Mouse (Mus musculus): ENCODE measurements around the gene Ccdc86.

Ccdc86 gene

GRCm38 (mm10) chr19:10949112-10949511 is at the start of gene Ccdc86:
Ccdc86 (minus strand) TSS chr19:10949266.
- DNase-seq = peak; percentile 97

DNA sequence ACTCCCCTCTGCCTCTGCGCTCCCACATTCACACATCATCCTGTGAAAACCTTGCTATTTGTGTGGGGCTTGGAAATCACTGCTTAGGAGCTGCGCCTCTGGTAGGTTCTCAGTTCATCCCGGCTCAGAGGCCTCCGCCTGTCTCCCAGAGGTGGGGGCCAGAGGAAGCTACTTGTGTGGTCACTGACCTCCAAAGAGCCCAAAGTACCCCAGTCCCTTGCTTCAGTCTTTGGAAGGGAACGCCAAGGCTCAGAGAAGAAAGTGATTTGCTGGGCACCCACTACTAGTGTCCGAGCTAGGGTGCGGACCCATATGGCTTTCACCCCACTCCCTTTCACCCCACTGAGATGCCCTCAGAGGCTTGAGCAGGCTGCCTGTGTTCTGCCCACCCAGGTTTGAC is 44.1 kb upstream of the Ccdc86 start, which contains the start of gene Ms4a15:
Gene Ms4a15 (minus strand): TSS at position 101 of the 400 bp plus-strand sequence.
- no peak for DNase-seq

- DNase-seq = no peak
These were observed 42.8 kb upstream of the Ccdc86 start for GRCm38 (mm10) chr19:10991911-10992310.

GRCm38 (mm10) chr19:10990751-10991150 is 41.7 kb upstream of the Ccdc86 start:
- DNase-seq = no peak

GRCm38 (mm10) chr19:10988563-10988962 is 39.5 kb upstream of the Ccdc86 start:
- no peak for DNase-seq

DNA sequence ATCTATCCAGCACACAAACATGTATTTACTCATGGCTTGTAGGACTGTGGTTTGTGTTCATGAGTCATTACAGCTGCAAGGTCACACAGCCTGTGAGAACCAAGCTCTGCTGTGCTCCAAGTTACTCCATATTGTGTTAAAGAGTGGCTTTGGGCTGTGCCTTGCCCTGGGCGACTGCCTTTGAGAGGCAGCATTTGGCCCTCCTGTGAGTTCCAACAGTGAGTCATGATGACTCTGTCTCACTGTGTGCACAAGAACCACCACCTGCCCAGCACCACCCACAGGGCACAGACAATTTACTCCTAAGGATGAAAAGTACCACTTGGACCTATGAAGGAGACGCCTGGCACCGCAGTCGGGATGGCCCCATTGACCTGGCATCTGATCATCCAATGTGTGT is 36.8 kb upstream of the Ccdc86 start:
- no peak for DNase-seq

- no peak for DNase-seq
These were observed 35.5 kb upstream of the Ccdc86 start for GRCm38 (mm10) chr19:10984551-10984950.

- DNase-seq = peak; percentile 59
These were observed 34.1 kb upstream of the Ccdc86 start for GRCm38 (mm10) chr19:10983146-10983545.

- no peak for DNase-seq
These were observed 31.1 kb upstream of the Ccdc86 start for GRCm38 (mm10) chr19:10980210-10980609.

DNA sequence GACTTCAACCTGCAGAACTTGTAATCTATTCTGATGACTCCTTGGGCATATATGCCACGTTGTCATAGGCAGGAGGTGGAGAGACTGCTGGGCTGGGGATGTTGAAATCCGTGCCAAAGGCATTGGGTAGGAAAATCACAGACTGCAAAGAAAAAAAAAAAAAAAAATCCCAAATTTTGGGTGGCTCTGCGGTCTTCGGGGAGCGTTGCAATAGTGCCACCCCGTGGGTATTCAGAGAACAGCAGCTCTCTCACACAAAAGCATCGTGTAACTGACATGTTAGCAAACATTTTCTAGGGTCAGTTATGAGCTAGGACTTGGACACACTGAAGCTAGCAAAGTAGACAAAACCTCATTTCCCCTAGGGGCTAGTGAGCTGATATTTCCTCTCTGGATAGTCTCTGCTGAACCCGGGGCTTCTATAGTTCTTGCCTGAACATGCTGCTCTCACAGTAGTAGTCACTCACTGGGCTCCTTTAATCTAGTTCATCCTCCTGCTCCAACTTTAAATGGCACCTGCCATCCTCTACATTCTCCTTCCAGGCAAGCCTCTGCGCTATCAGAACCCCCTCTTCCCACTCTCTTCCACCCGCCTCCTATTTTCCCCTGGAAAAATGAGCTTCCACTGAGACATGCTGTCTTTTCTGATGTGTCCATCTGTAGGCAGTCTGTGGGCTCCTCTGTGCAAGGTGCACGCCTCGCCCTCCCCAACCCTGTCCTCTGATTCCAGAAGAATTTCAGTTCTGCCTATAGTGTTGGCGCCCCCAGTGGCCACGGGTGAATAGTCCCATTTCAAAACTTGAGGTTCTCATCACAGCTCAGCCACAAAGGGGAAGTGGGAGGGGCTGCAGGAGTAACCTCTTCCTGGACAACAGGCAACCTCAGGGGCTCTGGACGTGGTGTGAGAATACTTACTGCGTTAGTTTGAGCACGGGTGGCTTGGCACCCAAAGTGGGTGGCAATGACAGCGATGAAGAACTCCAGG is 30.4 kb upstream of the Ccdc86 start:
- peak; percentile 82 for DNase-seq

- peak; percentile 35 for DNase-seq
These were observed 27.3 kb upstream of the Ccdc86 start for GRCm38 (mm10) chr19:10976318-10976717.

GRCm38 (mm10) chr19:10975187-10975586 is 26.1 kb upstream of the Ccdc86 start:
- DNase-seq = no peak

GRCm38 (mm10) chr19:10974238-10974865 is 25.3 kb upstream of the Ccdc86 start, which contains the start of gene Ms4a10:
Ms4a10 (minus strand) TSS chr19:10974670.
- no peak for DNase-seq

GRCm38 (mm10) chr19:10973187-10973586 is 24.1 kb upstream of the Ccdc86 start:
- no peak for DNase-seq

GRCm38 (mm10) chr19:10972660-10973059 is 23.6 kb upstream of the Ccdc86 start:
- no peak for DNase-seq

DNA sequence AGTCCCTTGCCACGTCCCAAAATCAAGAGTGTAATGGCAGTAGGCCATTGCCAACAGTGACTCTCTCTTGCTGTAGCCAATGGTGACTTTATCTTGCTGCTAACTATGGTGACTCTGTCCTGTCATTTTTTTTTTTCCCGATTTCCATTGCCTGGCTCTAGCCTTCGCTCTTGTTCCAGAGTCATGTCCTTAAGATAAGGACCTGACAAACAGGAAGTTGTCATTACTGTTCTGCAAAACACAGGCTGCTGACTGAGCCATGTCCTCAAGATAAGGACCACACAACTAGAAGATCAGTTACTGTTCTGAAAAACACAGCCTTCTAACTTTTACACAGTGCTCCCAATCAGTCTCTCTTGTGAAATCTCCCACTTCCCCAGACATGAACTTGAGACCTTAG is 21.4 kb upstream of the Ccdc86 start:
- no peak for DNase-seq

DNA sequence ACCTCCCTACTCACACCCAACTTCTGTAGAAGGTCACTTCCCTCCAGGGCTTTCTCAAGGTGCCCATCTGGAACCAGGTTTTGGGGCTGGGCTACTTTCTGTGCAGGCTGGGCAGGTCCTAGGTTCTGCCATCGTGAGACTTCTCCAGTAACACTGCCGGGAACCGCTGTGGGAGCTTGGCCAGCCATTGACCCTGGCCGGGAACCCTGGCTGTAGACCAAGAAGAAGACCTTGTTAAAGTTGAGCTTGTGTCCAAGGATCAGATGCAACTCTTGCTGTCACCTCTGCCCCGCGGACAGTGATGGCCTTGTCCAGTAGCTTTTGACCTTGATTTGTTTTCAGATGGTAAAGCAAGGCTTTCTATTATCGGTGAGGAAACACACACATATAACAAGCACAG is 19.5 kb upstream of the Ccdc86 start:
- no peak for DNase-seq

DNA sequence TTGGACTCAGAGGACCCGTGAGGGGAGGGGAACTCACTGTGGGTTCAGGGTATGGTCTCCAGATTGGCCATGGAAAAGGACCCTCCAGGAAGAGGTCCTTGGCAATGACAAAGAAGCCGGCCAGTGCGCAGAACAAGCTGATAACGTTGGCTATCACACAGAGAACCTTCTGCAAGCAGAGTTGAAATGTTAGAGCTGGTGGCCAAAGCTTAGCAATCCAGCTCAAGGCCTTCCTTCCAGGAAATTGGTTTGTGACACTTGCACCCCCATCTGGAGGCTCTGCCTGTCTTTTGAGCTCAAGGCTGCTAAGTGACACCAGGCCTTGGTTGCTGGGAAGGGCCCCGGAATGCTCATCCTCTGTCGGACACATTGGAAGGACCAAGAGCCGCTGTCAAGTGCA is 16.7 kb upstream of the Ccdc86 start:
- DNase-seq = no peak

DNA sequence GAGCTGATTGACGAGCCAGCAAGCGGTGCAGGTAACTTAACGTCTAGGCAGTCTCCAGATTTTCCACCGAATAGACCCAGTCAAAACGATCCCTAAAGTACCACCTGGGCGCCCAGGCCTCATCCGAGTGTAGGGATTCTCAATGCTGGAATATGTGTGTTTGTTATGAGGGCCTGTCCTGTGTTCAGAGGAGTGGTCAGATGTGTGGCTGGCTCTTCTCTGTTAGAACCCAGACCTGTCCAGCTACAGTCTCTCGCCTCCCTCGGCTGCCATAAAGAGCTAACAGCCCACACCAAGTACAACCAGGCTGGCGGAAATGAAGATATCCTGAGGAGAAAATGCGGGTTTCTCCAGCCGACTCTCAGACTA is 10.9 kb upstream of the Ccdc86 start:
- no peak for DNase-seq

DNA sequence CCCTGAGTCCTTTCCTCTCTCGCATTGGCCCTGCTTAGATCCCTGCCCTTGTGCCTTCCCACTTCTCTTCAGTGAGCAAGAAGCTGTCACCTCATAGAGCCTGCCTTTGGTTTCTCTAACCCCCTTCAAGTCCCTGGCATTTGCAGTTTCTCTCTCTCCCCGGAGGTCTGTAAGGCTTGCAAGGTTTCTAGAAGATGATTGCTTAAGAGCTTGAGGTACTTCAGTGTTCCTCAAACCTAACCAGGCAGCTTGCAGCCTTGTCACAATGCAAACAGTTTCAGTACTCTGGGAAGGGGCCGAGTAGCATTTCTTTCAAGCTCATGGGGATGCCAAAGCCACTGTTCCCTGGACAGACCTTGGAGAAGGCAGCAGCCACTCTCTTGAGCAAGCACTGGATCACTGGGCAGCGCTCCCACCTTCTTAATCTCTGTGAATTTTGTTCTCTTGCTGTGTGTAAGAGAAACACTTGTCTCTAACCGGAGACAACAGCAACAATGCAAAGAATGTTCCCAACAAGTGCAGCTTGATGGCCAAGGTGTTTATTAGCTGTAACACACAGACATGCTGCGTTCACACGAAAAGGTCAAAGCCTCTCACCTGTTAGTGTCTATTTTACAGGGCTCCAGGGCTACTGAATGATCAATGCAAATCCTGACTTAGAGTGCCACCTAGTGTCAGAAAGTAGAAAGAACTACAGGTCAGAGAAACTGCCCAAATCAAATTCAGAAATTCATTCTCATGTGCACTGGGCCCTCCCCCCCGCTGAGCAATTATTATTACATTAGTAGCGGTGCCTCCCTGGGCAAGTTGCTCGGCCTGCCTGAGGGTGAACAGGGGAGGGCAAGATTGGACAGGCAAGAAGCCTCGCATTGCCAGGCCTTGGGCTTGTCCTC is 10.3 kb upstream of the Ccdc86 start:
- DNase-seq = peak; percentile 69

DNA sequence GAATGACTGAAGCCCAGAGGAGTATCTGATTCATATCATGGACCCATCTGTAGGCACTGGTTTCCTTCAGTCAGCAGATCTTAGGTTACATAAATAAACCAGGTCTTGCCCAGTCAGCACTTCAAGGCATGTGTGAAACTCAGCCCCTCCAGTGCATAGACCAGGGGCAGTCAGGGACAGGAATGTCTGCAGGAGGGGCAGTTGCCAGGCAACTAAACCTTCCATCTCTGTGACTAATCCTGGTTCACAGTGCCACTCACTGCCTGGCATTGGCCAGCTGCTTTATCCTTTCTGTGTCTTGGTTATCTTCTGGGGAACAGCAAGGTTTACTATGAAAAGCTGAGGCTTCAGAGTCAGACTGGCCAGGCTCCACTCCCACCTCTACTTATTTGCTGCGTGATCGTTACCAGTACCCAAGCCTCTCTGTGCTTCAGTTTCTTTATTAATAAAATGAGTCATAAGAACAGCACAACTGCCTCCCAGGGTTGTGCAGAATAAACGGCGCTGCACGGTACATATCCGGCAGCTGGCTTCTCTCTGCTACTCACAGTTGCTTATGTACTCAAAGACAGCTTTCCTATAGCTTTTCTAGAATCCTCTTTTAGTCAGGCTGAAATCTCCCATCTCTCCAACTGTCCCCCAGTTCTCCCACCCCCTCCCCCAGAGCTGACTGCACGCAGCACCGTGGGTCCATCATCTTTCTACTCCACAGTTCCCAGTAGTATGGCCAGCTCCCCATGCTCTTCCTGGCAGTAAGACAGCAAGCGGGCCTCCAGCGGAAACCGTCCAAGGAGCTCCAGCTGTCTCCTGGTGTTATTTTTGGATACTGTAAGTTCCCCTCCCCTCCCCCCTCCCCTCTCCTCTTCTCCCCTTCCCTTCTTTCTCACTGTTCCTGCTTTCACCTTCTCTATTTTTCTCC is 3.2 kb upstream of the Ccdc86 start:
- no peak for DNase-seq

DNA sequence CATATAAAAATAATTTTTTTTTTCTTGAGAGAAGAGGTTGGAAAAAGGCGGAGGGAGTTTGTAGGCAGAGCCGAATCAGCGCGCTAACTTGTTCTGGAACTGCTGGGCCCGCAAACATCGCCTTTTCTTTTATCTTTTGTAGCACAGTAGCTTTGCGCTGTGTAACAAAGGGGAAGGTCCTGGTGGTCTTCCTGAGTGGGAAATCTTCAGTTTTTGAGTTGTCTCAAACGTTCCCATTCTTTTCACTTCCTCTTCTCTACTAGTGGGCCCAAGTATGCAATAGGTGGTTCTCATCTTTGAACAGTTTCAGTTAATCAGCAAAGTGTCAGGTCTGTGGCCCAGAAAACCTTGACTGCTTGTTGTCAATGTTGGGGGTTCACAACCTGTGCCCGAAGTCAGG is 492 bp upstream of the Ccdc86 start:
- DNase-seq = no peak
